Comparison of ENCODE assay signal across 29 mouse cellular contexts in genomic region chr13:70227167-70227566, GRCm38 (mm10).
A peak's percentile ranks its signal among the peaks of the same experiment; 100 is the strongest.
DNase-seq lines count a peak whose midpoint lies in the region; ATAC-seq lines count a peak whose summit lies in the region.
"Had no signal": no experiment of that assay in that cellular context is flagged by ENCODE, and none has a peak within 500 bp of the region (broad histone marks: within the 10 kb centered on the region; RNA-seq: fewer than 3 reads in every experiment).

No protein-coding gene starts in this region.

- H3K9me3 ChIP-seq in forebrain, embryonic 15.5 days = no peaks in the 10 kb centered on the region
- H3K9me3 ChIP-seq in forebrain, embryonic 11.5 days (ENCODE audit: control insufficient read depth, low read length) = no peaks in the 10 kb centered on the region
- H3K9me3 ChIP-seq in neural tube, embryonic 14.5 days (ENCODE audit: control insufficient read depth, low read length) = no peaks in the 10 kb centered on the region
- H3K9me3 ChIP-seq: embryonic facial prominence, embryonic 12.5 days; embryonic facial prominence, embryonic 15.5 days; heart, embryonic 10.5 days; heart, embryonic 13.5 days had no signal

- DNase-seq in forebrain, embryonic 11.5 days (ENCODE audit: low spot score) = no peak
- peak; percentile 3 to 18 for DNase-seq in layer of hippocampus, adult 18-20 months (ENCODE audit: low spot score in 2 of 2)
- DNase-seq in layer of hippocampus, postnatal 25 days (ENCODE audit: extremely low spot score in 1 of 2, low spot score in 1 of 2) = no peak
- no peak for DNase-seq in neural tube, embryonic 10.5 days (ENCODE audit: extremely low spot score, low spot score)
- DNase-seq: adrenal gland, postnatal 10 days; adrenal gland, postnatal 36 days; B cell, adult 2 months; cerebellum, adult 11 months; cerebellum, adult 2 months; cerebellum, adult 9-11 months; cerebellum, postnatal 25 days; gastrocnemius, postnatal 10 days; gastrocnemius, postnatal 36 days; heart, adult 2 months; heart, postnatal 14 days; heart, postnatal 4 days had no signal

- ATAC-seq in forebrain, embryonic 15.5 days (replicated peaks) = peak; percentile 43; the same call in 1 of the 2 replicates
- no peak for ATAC-seq in forebrain, embryonic 11.5 days (replicated peaks; ENCODE audit: low FRiP score)
- peak; percentile 17; the same call in 1 of the 2 replicates for ATAC-seq in neural tube, embryonic 14.5 days (ENCODE audit: low read depth)
- ATAC-seq: hindbrain, postnatal 0 days; inflammation-experienced regulatory T-cells, adult 6 months; intestine, embryonic 16.5 days; Patski had no signal

- H3K9ac ChIP-seq in forebrain, embryonic 15.5 days (replicated peaks) = no peak overlapping the region
- no peak overlapping the region for H3K9ac ChIP-seq in forebrain, embryonic 11.5 days (ENCODE audit: low read length)
- H3K9ac ChIP-seq in neural tube, embryonic 14.5 days (replicated peaks; ENCODE audit: low read depth, low read length) = no peak overlapping the region
- H3K9ac ChIP-seq: embryonic facial prominence, embryonic 12.5 days; embryonic facial prominence, embryonic 15.5 days; heart, embryonic 13.5 days; hindbrain, embryonic 14.5 days had no signal

- H3K4me2 ChIP-seq in forebrain, embryonic 15.5 days (replicated peaks) = no peak overlapping the region
- H3K4me2 ChIP-seq in forebrain, embryonic 11.5 days (ENCODE audit: low read depth, low read length, severe bottlenecking) = no peak overlapping the region
- no peak overlapping the region for H3K4me2 ChIP-seq in neural tube, embryonic 14.5 days (ENCODE audit: low read depth, low read length)
- H3K4me2 ChIP-seq: embryonic facial prominence, embryonic 12.5 days; embryonic facial prominence, embryonic 15.5 days; heart, embryonic 13.5 days; hindbrain, embryonic 14.5 days had no signal

- H3K27ac ChIP-seq in forebrain, embryonic 15.5 days (replicated peaks) = peak overlapping the region; percentile 24; the same call in 1 of the 2 replicates
- no peak overlapping the region for H3K27ac ChIP-seq in forebrain, embryonic 11.5 days (ENCODE audit: low read depth, low read length)
- no peak overlapping the region; the same call in 1 of the 2 replicates for H3K27ac ChIP-seq in neural tube, embryonic 14.5 days (ENCODE audit: low read depth, low read length)
- H3K27ac ChIP-seq: embryonic facial prominence, embryonic 12.5 days; embryonic facial prominence, embryonic 15.5 days; heart, adult 2 months; heart, embryonic 10.5 days; heart, embryonic 13.5 days; hindbrain, embryonic 14.5 days; hindbrain, postnatal 0 days had no signal

- no peaks in the 10 kb centered on the region for H3K36me3 ChIP-seq in forebrain, embryonic 15.5 days
- H3K36me3 ChIP-seq in forebrain, embryonic 11.5 days (ENCODE audit: control insufficient read depth, insufficient read depth, low read length) = no peaks in the 10 kb centered on the region
- no peaks in the 10 kb centered on the region for H3K36me3 ChIP-seq in neural tube, embryonic 14.5 days (ENCODE audit: control insufficient read depth, insufficient read depth, low read length)
- H3K36me3 ChIP-seq: embryonic facial prominence, embryonic 12.5 days; embryonic facial prominence, embryonic 15.5 days; G1E; heart, embryonic 10.5 days; heart, embryonic 13.5 days had no signal

- H3K4me3 ChIP-seq in forebrain, embryonic 15.5 days = no peak overlapping the region
- H3K4me3 ChIP-seq in forebrain, embryonic 11.5 days (ENCODE audit: low read depth, low read length) = no peak overlapping the region
- H3K4me3 ChIP-seq in neural tube, embryonic 14.5 days (ENCODE audit: low read depth, low read length) = no peak overlapping the region
- H3K4me3 ChIP-seq: embryonic facial prominence, embryonic 12.5 days; embryonic facial prominence, embryonic 15.5 days; heart, adult 2 months; heart, embryonic 10.5 days; heart, embryonic 13.5 days had no signal

- H3K27me3 ChIP-seq in forebrain, embryonic 15.5 days = no peaks in the 10 kb centered on the region
- H3K27me3 ChIP-seq in forebrain, embryonic 11.5 days (ENCODE audit: control insufficient read depth, insufficient read depth, low read length) = no peaks in the 10 kb centered on the region
- no peaks in the 10 kb centered on the region for H3K27me3 ChIP-seq in neural tube, embryonic 14.5 days (ENCODE audit: control insufficient read depth, insufficient read depth, low read length)
- H3K27me3 ChIP-seq: CH12.LX; embryonic facial prominence, embryonic 12.5 days; embryonic facial prominence, embryonic 15.5 days; Patski had no signal

- H3K4me1 ChIP-seq in forebrain, embryonic 15.5 days = peaks cover 4% of the 10 kb centered on the region; the same call in 1 of the 2 replicates
- no peaks in the 10 kb centered on the region for H3K4me1 ChIP-seq in forebrain, embryonic 11.5 days (replicated peaks; ENCODE audit: control insufficient read depth, insufficient read depth, low read length)
- no peaks in the 10 kb centered on the region for H3K4me1 ChIP-seq in neural tube, embryonic 14.5 days (ENCODE audit: control insufficient read depth, insufficient read depth, low read length)
- H3K4me1 ChIP-seq: embryonic facial prominence, embryonic 12.5 days; embryonic facial prominence, embryonic 15.5 days; heart, embryonic 10.5 days; heart, embryonic 13.5 days had no signal

- WGBS in forebrain, embryonic 15.5 days = 50% methylated on average over 6 of the region's 6 CpGs
- 92% methylated on average over 6 of the region's 6 CpGs for whole genome bisulfite sequencing in forebrain, embryonic 11.5 days
- 54% methylated on average over 6 of the region's 6 CpGs for WGBS in neural tube, embryonic 14.5 days

Comparison
In these comparisons a context has a peak if more than half of its experiments do, and no peak if none do; other contexts are left out.
1. DNase-seq: peak in layer of hippocampus, adult 18-20 months (2 of 2); none in forebrain, embryonic 11.5 days (single experiment), layer of hippocampus, postnatal 25 days (0 of 2) and neural tube, embryonic 10.5 days (single experiment).